ENCODE assay signal across 7 mouse cellular contexts in the genomic region with DNA sequence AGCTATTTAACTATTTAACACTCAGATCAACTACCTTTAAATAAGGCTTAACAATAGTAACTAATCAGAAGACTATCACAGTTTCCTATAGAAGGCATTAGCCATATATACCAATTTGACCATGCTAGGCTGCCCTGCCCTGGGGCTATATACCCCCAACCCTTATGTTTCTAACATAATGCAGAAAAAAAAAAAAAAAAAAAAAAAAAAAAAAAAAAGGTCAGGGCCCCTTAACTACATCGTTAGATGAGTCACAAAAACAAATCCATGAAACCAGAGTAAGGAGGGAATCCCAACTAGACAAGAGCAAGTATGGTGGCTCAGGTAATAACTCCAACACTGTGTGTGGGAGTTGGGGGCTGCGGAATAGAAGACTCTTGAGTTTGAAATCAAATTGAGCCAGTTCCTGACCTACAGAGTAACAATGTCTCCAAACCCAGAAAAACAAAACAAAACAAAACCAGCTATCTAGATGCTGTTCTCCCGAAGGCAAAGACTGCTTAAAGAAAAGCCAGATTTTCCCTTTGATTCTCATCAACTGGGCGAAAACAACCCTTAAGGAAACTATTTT. TPM values are rescaled to one million over a fixed set of nuclear protein-coding genes. Genes with fewer than 3 reads are reported as not detected.
DNase-seq lines count a peak whose midpoint lies in the region; ATAC-seq and TF ChIP-seq lines count a peak whose summit lies in the region.

No protein-coding gene starts in this region.

- TF ChIP-seq EP300 in stomach, postnatal 0 days (optimal IDR thresholded peaks at IDR 0.05), result no peak

- H3K36me3 ChIP-seq in spleen, adult 2 months (ENCODE audit: control insufficient read depth, insufficient read depth, low read length), result peaks cover under 1% of the 10 kb centered on the region
- H3K36me3 ChIP-seq in forebrain, embryonic 12.5 days (replicated peaks), result peaks cover 2% of the 10 kb centered on the region
- H3K36me3 ChIP-seq in limb, embryonic 15.5 days, result peaks cover 1% of the 10 kb centered on the region; the same call in 1 of the 2 replicates
- no peaks in the 10 kb centered on the region for H3K36me3 ChIP-seq in stomach, postnatal 0 days (ENCODE audit: control insufficient read depth, insufficient read depth, low read length)

- H3K27me3 ChIP-seq in spleen, adult 2 months (ENCODE audit: control insufficient read depth, insufficient read depth, low read length), result no peaks in the 10 kb centered on the region
- H3K27me3 ChIP-seq in forebrain, embryonic 12.5 days, result no peaks in the 10 kb centered on the region
- no peaks in the 10 kb centered on the region for H3K27me3 ChIP-seq in limb, embryonic 15.5 days
- no peaks in the 10 kb centered on the region for H3K27me3 ChIP-seq in stomach, postnatal 0 days (ENCODE audit: control insufficient read depth, insufficient read depth, low read length)

- ATAC-seq in forebrain, embryonic 12.5 days (ENCODE audit: low FRiP score), result no peak
- ATAC-seq in limb, embryonic 15.5 days (ENCODE audit: insufficient number of reproducible peaks, low FRiP score, low TSS enrichment, low read depth), result no peak
- ATAC-seq in stomach, postnatal 0 days (ENCODE audit: low FRiP score, low TSS enrichment), result no peak

- TF ChIP-seq CTCF in spleen, adult 2 months (IDR thresholded peaks at IDR 0.05; ENCODE audit: extremely low read depth, insufficient read depth, insufficient read length, insufficient replicate concordance), result no peak
- no peak for TF ChIP-seq CTCF in stomach, postnatal 0 days (IDR thresholded peaks at IDR 0.05; ENCODE audit: low read depth)

- H3K9ac ChIP-seq in forebrain, embryonic 12.5 days, result peak overlapping the region; percentile 61
- H3K9ac ChIP-seq in limb, embryonic 15.5 days, result peak overlapping the region; percentile 31
- H3K9ac ChIP-seq in stomach, postnatal 0 days (ENCODE audit: low read length), result peak overlapping the region; percentile 58

- no peaks in the 10 kb centered on the region for H3K9me3 ChIP-seq in forebrain, embryonic 12.5 days
- H3K9me3 ChIP-seq in limb, embryonic 15.5 days, result no peaks in the 10 kb centered on the region
- no peaks in the 10 kb centered on the region for H3K9me3 ChIP-seq in stomach, postnatal 0 days (ENCODE audit: control insufficient read depth, low read length)

- 1% methylated on average over 4 of the region's 4 CpGs for WGBS in spleen, adult 2 months
- 2% methylated on average over 4 of the region's 4 CpGs for WGBS in forebrain, embryonic 12.5 days
- 2% methylated on average over 4 of the region's 4 CpGs for WGBS in limb, embryonic 15.5 days
- 3% methylated on average over 4 of the region's 4 CpGs for WGBS in stomach, postnatal 0 days

- no peaks in the 10 kb centered on the region for H3K4me1 ChIP-seq in spleen, adult 2 months (ENCODE audit: control insufficient read depth, insufficient read depth, insufficient read length)
- H3K4me1 ChIP-seq in forebrain, embryonic 12.5 days, result peaks cover 18% of the 10 kb centered on the region
- H3K4me1 ChIP-seq in limb, embryonic 15.5 days, result peaks cover 22% of the 10 kb centered on the region
- H3K4me1 ChIP-seq in stomach, postnatal 0 days (replicated peaks; ENCODE audit: control insufficient read depth, insufficient read depth), result no peaks in the 10 kb centered on the region

- no peak for DNase-seq in spleen, adult 2 months (ENCODE audit: low read depth in 1 of 2, low spot score in 2 of 2)
- DNase-seq in spleen, postnatal 14 days (ENCODE audit: low spot score in 2 of 2), result no peak
- no peak for DNase-seq in stomach, postnatal 0 days (ENCODE audit: low spot score)
- no peak for DNase-seq in left cerebral cortex, adult 8-10 months (ENCODE audit: low spot score in 2 of 2)
- DNase-seq in kidney, postnatal 14 days, result no peak

- no peak overlapping the region for H3K27ac ChIP-seq in spleen, adult 2 months (ENCODE audit: insufficient read depth, low read length)
- H3K27ac ChIP-seq in forebrain, embryonic 12.5 days, result no peak overlapping the region
- H3K27ac ChIP-seq in limb, embryonic 15.5 days, result no peak overlapping the region
- no peak overlapping the region for H3K27ac ChIP-seq in stomach, postnatal 0 days (replicated peaks)

- H3K4me2 ChIP-seq in forebrain, embryonic 12.5 days, result peak overlapping the region; percentile 72
- H3K4me2 ChIP-seq in limb, embryonic 15.5 days, result peak overlapping the region; percentile 89
- peak overlapping the region; percentile 89 for H3K4me2 ChIP-seq in stomach, postnatal 0 days (replicated peaks; ENCODE audit: low read depth)

- TF ChIP-seq POLR2A in spleen, adult 2 months (IDR thresholded peaks at IDR 0.05; ENCODE audit: low read depth, low read length), result no peak

- peak overlapping the region; percentile 76; the same call in 1 of the 2 replicates for H3K4me3 ChIP-seq in spleen, adult 2 months (ENCODE audit: extremely low read depth, insufficient read depth, insufficient read length)
- H3K4me3 ChIP-seq in forebrain, embryonic 12.5 days (replicated peaks), result peak overlapping the region; percentile 76
- peak overlapping the region; percentile 70 for H3K4me3 ChIP-seq in limb, embryonic 15.5 days
- H3K4me3 ChIP-seq in stomach, postnatal 0 days (ENCODE audit: low read depth, low read length), result peak overlapping the region; percentile 54

RNA-seq across cellular contexts. Expression of a gene that starts 0.7 kb away (rescaled TPM):
- polyA plus RNA-seq in spleen, adult 2 months (2012; rRNA removed), result 0.23 and 0.29 TPM in 2 replicates
- 30.7 and 33.3 TPM in 2 replicates for polyA plus RNA-seq in forebrain, embryonic 12.5 days (2016; fragmentation: Nextera tagmentation; extraction: Ambion mirVana)
- polyA plus RNA-seq in limb, embryonic 15.5 days (2015; fragmentation: Nextera tagmentation; extraction: Ambion mirVana), result 19.5 and 21.5 TPM in 2 replicates
- polyA plus RNA-seq in stomach, postnatal 0 days (2015; fragmentation: Nextera tagmentation; extraction: Ambion mirVana), result 11.5 and 12.6 TPM in 2 replicates
- 1 to 10 TPM; 1.1 to 1.5 (median 1.3) TPM for total RNA-seq in left cerebral cortex, adult 8-10 months (2022)

RNA-seq across cellular contexts. Expression of a gene that starts 1.0 kb away (rescaled TPM):
- polyA plus RNA-seq in spleen, adult 2 months (2012; rRNA removed), result 0.87 and 1.4 TPM in 2 replicates
- polyA plus RNA-seq in forebrain, embryonic 12.5 days (2016; fragmentation: Nextera tagmentation; extraction: Ambion mirVana), result 26.3 and 27.4 TPM in 2 replicates
- polyA plus RNA-seq in limb, embryonic 15.5 days (2015; fragmentation: Nextera tagmentation; extraction: Ambion mirVana), result 13.6 and 14.6 TPM in 2 replicates
- 9.4 and 10.0 TPM in 2 replicates for polyA plus RNA-seq in stomach, postnatal 0 days (2015; fragmentation: Nextera tagmentation; extraction: Ambion mirVana)
- 10 to 100 TPM; 21.7 to 25.9 (median 24.8) TPM for total RNA-seq in left cerebral cortex, adult 8-10 months (2022)

RNA-seq across cellular contexts. Expression of a gene that starts 30.0 kb away (rescaled TPM):
- 11.5 and 11.8 TPM in 2 replicates for polyA plus RNA-seq in spleen, adult 2 months (2012; rRNA removed)
- 96.2 and 102 TPM in 2 replicates for polyA plus RNA-seq in forebrain, embryonic 12.5 days (2016; fragmentation: Nextera tagmentation; extraction: Ambion mirVana)
- 65.3 and 68.2 TPM in 2 replicates for polyA plus RNA-seq in limb, embryonic 15.5 days (2015; fragmentation: Nextera tagmentation; extraction: Ambion mirVana)
- 24.0 and 24.4 TPM in 2 replicates for polyA plus RNA-seq in stomach, postnatal 0 days (2015; fragmentation: Nextera tagmentation; extraction: Ambion mirVana)
- total RNA-seq in left cerebral cortex, adult 8-10 months (2022), result 10 to 100 TPM; 51.0 to 76.0 (median 64.3) TPM

RNA-seq across cellular contexts. Expression of a gene that starts 44.0 kb away (rescaled TPM):
- 0.45 and 0.61 TPM in 2 replicates for polyA plus RNA-seq in spleen, adult 2 months (2012; rRNA removed)
- polyA plus RNA-seq in forebrain, embryonic 12.5 days (2016; fragmentation: Nextera tagmentation; extraction: Ambion mirVana), result 10.6 and 13.9 TPM in 2 replicates
- 324 and 326 TPM in 2 replicates for polyA plus RNA-seq in limb, embryonic 15.5 days (2015; fragmentation: Nextera tagmentation; extraction: Ambion mirVana)
- polyA plus RNA-seq in stomach, postnatal 0 days (2015; fragmentation: Nextera tagmentation; extraction: Ambion mirVana), result 138 and 151 TPM in 2 replicates
- 1 to 10 TPM; 5.1 to 9.6 (median 8.3) TPM for total RNA-seq in left cerebral cortex, adult 8-10 months (2022)
